Mouse (Mus musculus): ENCODE measurements around the gene Golga7b.

The Golga7b gene

GRCm38 (mm10) chr19:42293216-42293615, 45.8 kb downstream of the Golga7b start:
- DNase-seq (ENCODE audit: extremely low spot score, low read depth, low spot score): no peak

- no peak for DNase-seq (ENCODE audit: extremely low spot score, low read depth, low spot score)
Observed at GRCm38 (mm10) chr19:42303210-42303813, 55.9 kb downstream of the Golga7b start.

- DNase-seq (ENCODE audit: extremely low spot score, low read depth, low spot score): no peak
Observed at GRCm38 (mm10) chr19:42304506-42304905, 57.1 kb downstream of the Golga7b start.

- no peak for DNase-seq (ENCODE audit: extremely low spot score, low read depth, low spot score)
Observed at GRCm38 (mm10) chr19:42305746-42306145, 58.4 kb downstream of the Golga7b start.

- no peak for DNase-seq (ENCODE audit: extremely low spot score, low read depth, low spot score)
Observed at GRCm38 (mm10) chr19:42306202-42306601, 58.8 kb downstream of the Golga7b start.

GRCm38 (mm10) chr19:42307019-42307418, 59.6 kb downstream of the Golga7b start:
- no peak for DNase-seq (ENCODE audit: extremely low spot score, low read depth, low spot score)

GRCm38 (mm10) chr19:42308931-42309330, 61.6 kb downstream of the Golga7b start:
- DNase-seq (ENCODE audit: extremely low spot score, low read depth, low spot score): no peak

GRCm38 (mm10) chr19:42311332-42311731, 64.0 kb downstream of the Golga7b start:
- no peak for DNase-seq (ENCODE audit: extremely low spot score, low read depth, low spot score)

- DNase-seq (ENCODE audit: extremely low spot score, low read depth, low spot score): no peak
Observed at GRCm38 (mm10) chr19:42312191-42312590, 64.8 kb downstream of the Golga7b start.

GRCm38 (mm10) chr19:42315070-42315679, 67.8 kb downstream of the Golga7b start:
- DNase-seq (ENCODE audit: extremely low spot score, low read depth, low spot score): no peak

GRCm38 (mm10) chr19:42315914-42316313, 68.5 kb downstream of the Golga7b start:
- peak; percentile 70 for DNase-seq (ENCODE audit: extremely low spot score, low read depth, low spot score)

GRCm38 (mm10) chr19:42316525-42316924, 69.2 kb downstream of the Golga7b start:
- no peak for DNase-seq (ENCODE audit: extremely low spot score, low read depth, low spot score)

- DNase-seq (ENCODE audit: extremely low spot score, low read depth, low spot score): no peak
Observed at GRCm38 (mm10) chr19:42316998-42317397, 69.6 kb downstream of the Golga7b start.

- no peak for DNase-seq (ENCODE audit: extremely low spot score, low read depth, low spot score)
Observed at GRCm38 (mm10) chr19:42317648-42318425, 70.5 kb downstream of the Golga7b start.

Data from hindlimb bud, embryonic 11.5 days (tissue).